Mouse (Mus musculus) bone marrow, adult 2 months (tissue): Measurements from ENCODE around the gene Maml2.

Source experiments
- CTCF ChIP-seq: fragments of 200-500 bp; IDR thresholded peaks from 2 replicates; pipeline ENCODE4 v1.5.1; 2011; ENCODE audit warnings: low read length, control low read depth; ENCODE audit not compliant: control insufficient read depth, insufficient read depth
- POLR2A ChIP-seq: fragments of 200-500 bp; IDR thresholded peaks from 2 replicates; pipeline ENCODE4 v1.6.1; 2011; ENCODE audit warnings: low read depth, mild to moderate bottlenecking, control low read depth, low read length, borderline replicate concordance; ENCODE audit not compliant: control insufficient read depth

GRCm38 (mm10) chr9:13492807-13493206 is 195.1 kb downstream of the Maml2 start:
- TF ChIP-seq CTCF (no peak), POLR2A (no peak)
